Mouse (Mus musculus) retina, postnatal 1 day (tissue): ENCODE data around the gene Hdlbp.

Experiments
- DNase-seq: peaks from one replicate; pipeline ENCODE4 v3.0.0-alpha.2; 2012

The Hdlbp gene

GRCm38 (mm10) chr1:93445111-93445821, 33.3 kb downstream of the Hdlbp start:
- peak; percentile 84 for DNase-seq

DNA sequence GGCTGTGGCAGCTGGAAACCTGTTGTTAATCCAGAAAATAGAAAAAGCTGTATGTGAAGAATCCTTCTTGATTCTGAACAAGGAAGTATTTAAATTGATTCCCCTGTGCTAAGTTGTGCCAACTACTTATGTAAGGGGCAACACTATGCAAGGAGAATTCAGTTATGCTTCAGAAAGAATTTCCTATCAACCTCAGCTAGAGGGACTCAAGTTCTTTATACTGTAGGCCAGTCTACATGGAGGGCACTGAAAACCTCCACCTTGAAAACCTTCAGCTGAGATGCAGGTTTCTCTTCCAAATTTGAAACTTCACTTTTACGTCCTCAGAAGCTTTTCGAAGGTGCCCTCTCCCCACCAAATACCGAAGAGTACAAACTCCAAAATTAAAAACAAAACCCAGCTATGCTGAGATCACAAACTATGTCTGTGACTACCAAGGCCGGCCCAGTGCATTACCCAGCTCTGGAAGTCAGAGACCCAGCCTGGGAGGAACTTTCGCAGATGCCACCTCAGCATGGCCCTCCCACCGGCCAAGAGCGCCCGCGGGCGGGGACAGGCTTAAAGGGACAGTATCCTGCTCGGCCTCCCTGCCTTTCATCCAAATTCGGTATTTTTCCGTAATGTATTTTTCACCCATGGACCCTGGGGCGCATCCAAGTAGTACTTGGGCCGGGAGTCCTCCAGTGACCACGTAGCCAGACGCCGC, 34.1 kb downstream of the Hdlbp start:
- DNase-seq: peak; percentile 76

DNA sequence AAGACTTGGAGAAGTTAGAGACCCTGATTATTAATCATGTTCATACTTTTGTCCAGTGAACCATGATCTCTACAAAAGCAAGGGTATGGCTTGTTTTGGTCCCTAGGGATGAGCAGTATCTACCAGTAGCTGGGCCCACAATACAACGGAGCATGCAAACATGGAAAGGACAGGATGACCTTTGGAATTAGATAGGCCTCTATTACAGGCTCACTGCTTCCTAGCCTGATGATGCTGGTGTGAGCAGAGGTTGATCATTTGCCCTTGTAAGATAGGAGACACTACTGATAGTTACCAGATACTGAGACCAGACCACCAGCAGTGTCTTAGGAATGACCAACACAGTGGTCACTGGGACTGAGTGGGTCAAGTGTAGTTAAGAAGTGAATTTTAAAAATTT, 39.3 kb downstream of the Hdlbp start:
- no peak for DNase-seq

DNA sequence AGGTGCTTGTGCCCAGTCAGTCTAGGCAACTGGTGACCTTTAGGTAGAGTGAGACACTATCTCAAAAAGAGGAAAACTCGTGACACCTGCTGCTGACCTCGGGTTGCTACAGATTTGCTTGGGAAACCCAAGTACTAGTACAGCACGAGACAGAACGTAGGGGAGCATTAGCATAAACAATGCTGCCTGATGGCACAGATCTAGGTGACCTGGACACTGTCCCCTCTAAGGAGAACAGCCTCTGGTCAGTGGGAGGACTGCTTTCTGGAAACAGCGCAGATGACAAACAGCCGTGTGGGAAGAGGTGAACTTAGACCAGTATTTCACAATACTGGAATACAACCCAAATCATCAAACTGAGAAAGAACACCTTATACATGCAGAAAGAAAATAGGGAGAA, 46.5 kb downstream of the Hdlbp start:
- DNase-seq: no peak

- DNase-seq: no peak
Measured at GRCm38 (mm10) chr1:93403403-93403802, 75.2 kb downstream of the Hdlbp start.

- DNase-seq: no peak
Measured at GRCm38 (mm10) chr1:93401191-93402052, 77.2 kb downstream of the Hdlbp start.

DNA sequence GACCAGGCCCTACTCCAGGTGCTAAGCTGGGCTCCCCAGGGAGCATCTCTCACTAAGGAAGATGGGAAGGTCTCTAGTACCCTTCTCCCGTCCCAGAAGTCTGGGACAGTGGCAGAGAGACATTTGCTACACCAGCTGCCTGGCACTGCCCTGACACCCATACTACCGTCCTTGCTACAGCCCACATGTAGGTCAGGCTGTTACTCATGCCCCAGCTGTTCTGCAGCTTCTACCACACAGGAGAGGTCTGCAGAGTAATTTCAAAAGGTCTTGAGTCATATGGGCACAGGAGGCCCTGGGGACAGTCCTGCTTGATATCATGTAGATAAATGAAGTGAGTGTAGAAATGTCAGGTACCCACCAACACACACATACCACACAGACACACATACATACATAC, 89.7 kb downstream of the Hdlbp start:
- DNase-seq: peak; percentile 8

GRCm38 (mm10) chr1:93387198-93387597, 91.4 kb downstream of the Hdlbp start:
- DNase-seq: no peak

- DNase-seq: no peak
Measured at GRCm38 (mm10) chr1:93379117-93379516, 99.5 kb downstream of the Hdlbp start.

DNA sequence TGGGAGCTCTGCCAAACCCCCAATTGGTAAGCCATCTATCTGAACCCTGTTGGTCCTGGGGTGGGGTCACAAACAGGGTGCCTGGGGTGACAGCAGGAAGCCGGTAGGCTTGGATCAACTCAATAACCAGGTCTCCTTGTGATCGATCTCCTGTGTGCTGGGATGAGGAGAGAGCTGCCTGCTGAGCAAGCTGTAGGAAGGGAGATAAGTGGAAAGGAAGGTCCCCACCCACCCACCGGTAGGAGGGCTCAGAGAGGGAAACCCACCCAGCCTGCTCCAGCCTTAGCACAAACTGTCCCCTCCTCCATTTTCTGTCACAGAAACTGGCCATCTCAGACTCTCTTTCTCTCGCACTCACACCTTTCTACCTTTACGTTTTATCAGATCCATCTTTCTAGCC, 101.3 kb downstream of the Hdlbp start:
- DNase-seq: no peak

DNA sequence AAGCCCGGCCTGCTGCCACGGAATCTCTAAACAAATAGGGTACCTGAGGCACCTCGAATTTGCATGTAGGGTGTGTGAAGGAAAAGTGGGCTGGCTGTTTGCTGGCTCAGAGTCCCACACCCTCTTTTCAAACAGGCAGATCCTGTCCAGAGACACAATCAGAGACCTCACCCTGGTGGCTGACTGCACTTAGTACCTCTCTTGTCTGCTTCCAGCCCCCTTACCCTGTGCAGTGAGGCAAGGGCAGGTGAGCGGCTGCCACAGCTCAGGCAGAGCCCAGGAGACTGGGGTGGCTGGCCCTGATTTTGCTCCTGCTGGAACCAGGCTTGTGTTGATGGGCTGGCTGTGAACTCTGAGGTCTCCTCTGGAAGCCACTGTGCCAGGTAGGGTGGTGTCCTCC, 105.0 kb downstream of the Hdlbp start, which contains the start of gene Ano7:
TSS of gene Ano7 (plus strand) at position 266 of the 400 bp plus-strand sequence.
- DNase-seq: no peak

DNA sequence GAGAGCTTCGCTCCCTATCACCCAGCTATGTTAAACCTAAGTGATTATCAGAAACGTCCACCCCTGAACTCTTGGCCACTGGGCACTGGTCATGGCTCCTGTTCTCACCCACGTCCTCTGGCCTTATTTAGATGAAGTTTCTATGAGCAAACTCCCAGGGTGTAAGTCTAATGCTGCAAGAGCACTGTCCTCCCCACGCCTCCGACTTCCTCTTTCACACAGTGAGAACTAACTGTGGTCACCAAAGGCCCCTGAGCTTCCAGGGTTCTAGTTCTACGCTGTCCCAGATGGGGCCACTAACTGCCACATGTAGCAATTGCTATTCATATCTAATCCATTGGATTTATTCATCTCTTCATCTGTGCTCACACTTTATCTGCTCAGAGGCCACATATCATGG, 113.0 kb downstream of the Hdlbp start:
- DNase-seq: no peak

DNA sequence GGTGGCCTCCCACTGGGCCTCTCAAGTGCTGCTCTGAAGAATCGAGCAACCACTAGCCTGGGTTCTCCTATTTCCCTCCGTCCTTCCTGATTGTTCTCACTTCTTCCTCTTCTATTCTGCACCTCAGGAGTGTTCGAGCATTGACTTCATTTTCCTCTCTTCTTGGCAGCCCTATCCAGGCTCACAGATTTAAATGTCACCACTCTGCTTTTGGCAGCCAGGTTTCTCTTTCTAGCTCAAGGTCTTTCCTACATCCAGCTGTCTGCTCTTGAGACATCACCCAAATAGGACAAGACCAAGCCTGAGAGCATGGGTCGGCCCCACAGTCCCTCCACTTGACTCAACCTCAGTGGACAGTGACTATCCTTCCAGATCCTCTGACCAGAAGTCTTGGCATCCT, 116.0 kb downstream of the Hdlbp start:
- no peak for DNase-seq
